Mouse (Mus musculus): ENCODE measurements around the gene Gpx2. TPM values are rescaled to one million over a fixed set of nuclear protein-coding genes. Genes with fewer than 3 reads are reported as not detected.

Gene Gpx2
- polyA plus RNA-seq, 1 experiment: not detected

GRCm38 (mm10) chr12:76771540-76771939 lies 23.8 kb downstream of the Gpx2 start:
- Histone ChIP-seq H3K27me3 (ENCODE audit: control insufficient read depth, insufficient read depth, insufficient read length) (no peaks in the 10 kb centered on the region), H3ac (ENCODE audit: control insufficient read depth, insufficient read length) (no peak overlapping the region), H3K4me3 (no peak overlapping the region), H3K4me2 (ENCODE audit: low read depth) (no peak overlapping the region), H3K79me2 (ENCODE audit: control insufficient read depth, insufficient read depth) (no peaks in the 10 kb centered on the region), H3K36me3 (ENCODE audit: control insufficient read depth, insufficient read depth) (no peaks in the 10 kb centered on the region)
- TF ChIP-seq SRF (IDR thresholded peaks at IDR 0.05; ENCODE audit: control insufficient read depth, insufficient read length, low read depth): no peak
- no peak for TF ChIP-seq USF1 (IDR thresholded peaks at IDR 0.05; ENCODE audit: low read depth)
- TF ChIP-seq MYOD1 (IDR thresholded peaks at IDR 0.05; ENCODE audit: control insufficient read depth in 1 of 3, insufficient read length in 2 of 3, low read depth in 2 of 3): no peak
- TF ChIP-seq MYOG (IDR thresholded peaks at IDR 0.05; ENCODE audit: control insufficient read depth in 1 of 3, insufficient read depth in 1 of 3, insufficient read length in 2 of 3, low read depth in 2 of 3): no peak
- no peak for TF ChIP-seq E2F4 (IDR thresholded peaks at IDR 0.05; ENCODE audit: insufficient read depth)
- no peak for TF ChIP-seq TCF12 (IDR thresholded peaks at IDR 0.05; ENCODE audit: insufficient read depth, poor library complexity, severe bottlenecking)
- no peak for TF ChIP-seq MAX (IDR thresholded peaks at IDR 0.05; ENCODE audit: low read depth)
- TF ChIP-seq POLR2A (IDR thresholded peaks at IDR 0.05; ENCODE audit: insufficient read length, low read depth): no peak
- TF ChIP-seq CEBPB (IDR thresholded peaks at IDR 0.05; ENCODE audit: insufficient read depth, poor library complexity, severe bottlenecking): no peak

- Histone ChIP-seq H3K27me3 (ENCODE audit: control insufficient read depth, insufficient read depth, insufficient read length) (no peaks in the 10 kb centered on the region), H3K79me2 (ENCODE audit: control insufficient read depth, insufficient read depth) (peaks cover 3% of the 10 kb centered on the region), H3ac (ENCODE audit: control insufficient read depth, insufficient read length) (no peak overlapping the region), H3K4me3 (no peak overlapping the region), H3K4me2 (ENCODE audit: low read depth) (no peak overlapping the region), H3K36me3 (ENCODE audit: control insufficient read depth, insufficient read depth) (no peaks in the 10 kb centered on the region)
- TF ChIP-seq E2F4 (IDR thresholded peaks at IDR 0.05; ENCODE audit: insufficient read depth) (no peak), MAX (IDR thresholded peaks at IDR 0.05; ENCODE audit: low read depth) (no peak), MYOD1 (IDR thresholded peaks at IDR 0.05; ENCODE audit: control insufficient read depth in 1 of 3, insufficient read length in 2 of 3, low read depth in 2 of 3) (no peak), SRF (IDR thresholded peaks at IDR 0.05; ENCODE audit: control insufficient read depth, insufficient read length, low read depth) (no peak), USF1 (IDR thresholded peaks at IDR 0.05; ENCODE audit: low read depth) (no peak), POLR2AphosphoS2 (IDR thresholded peaks at IDR 0.05; ENCODE audit: insufficient read length, low read depth) (no peak), POLR2A (IDR thresholded peaks at IDR 0.05; ENCODE audit: insufficient read length, low read depth) (no peak), MYOG (IDR thresholded peaks at IDR 0.05; ENCODE audit: control insufficient read depth in 1 of 3, insufficient read depth in 1 of 3, insufficient read length in 2 of 3, low read depth in 2 of 3) (no peak)
Measured at GRCm38 (mm10) chr12:76770841-76771500, 24.4 kb downstream of the Gpx2 start.

GRCm38 (mm10) chr12:76765901-76766630 lies 29.3 kb downstream of the Gpx2 start:
- Histone ChIP-seq H3K36me3 (ENCODE audit: control insufficient read depth, insufficient read depth) (no peaks in the 10 kb centered on the region), H3K27me3 (ENCODE audit: control insufficient read depth, insufficient read depth, insufficient read length) (no peaks in the 10 kb centered on the region), H3ac (ENCODE audit: control insufficient read depth, insufficient read length) (peak overlapping the region; percentile 20), H3K79me2 (ENCODE audit: control insufficient read depth, insufficient read depth) (peaks cover 4% of the 10 kb centered on the region), H3K4me2 (ENCODE audit: low read depth) (peak overlapping the region; percentile 71), H3K4me3 (peak overlapping the region; percentile 49)
- TF ChIP-seq MAX (IDR thresholded peaks at IDR 0.05; ENCODE audit: low read depth) (no peak), E2F4 (IDR thresholded peaks at IDR 0.05; ENCODE audit: insufficient read depth) (no peak), TCF3 (IDR thresholded peaks at IDR 0.05; ENCODE audit: insufficient read length, low read depth) (no peak), MYOG (IDR thresholded peaks at IDR 0.05; ENCODE audit: control insufficient read depth in 1 of 3, insufficient read depth in 1 of 3, insufficient read length in 2 of 3, low read depth in 2 of 3) (no peak), SRF (IDR thresholded peaks at IDR 0.05; ENCODE audit: control insufficient read depth, insufficient read length, low read depth) (no peak), USF1 (IDR thresholded peaks at IDR 0.05; ENCODE audit: low read depth) (no peak), MYOD1 (IDR thresholded peaks at IDR 0.05; ENCODE audit: control insufficient read depth in 1 of 3, insufficient read length in 2 of 3, low read depth in 2 of 3) (no peak), TCF12 (IDR thresholded peaks at IDR 0.05; ENCODE audit: insufficient read depth, poor library complexity, severe bottlenecking) (no peak), CEBPB (IDR thresholded peaks at IDR 0.05; ENCODE audit: insufficient read depth, poor library complexity, severe bottlenecking) (no peak), POLR2AphosphoS2 (IDR thresholded peaks at IDR 0.05; ENCODE audit: insufficient read length, low read depth) (no peak), POLR2A (IDR thresholded peaks at IDR 0.05; ENCODE audit: insufficient read length, low read depth) (no peak), REST (IDR thresholded peaks at IDR 0.05; ENCODE audit: insufficient read depth, insufficient read length) (no peak)

GRCm38 (mm10) chr12:76765354-76765851 lies 30.0 kb downstream of the Gpx2 start, which contains the start of the genes Churc1 and Fntb:
Gene Churc1 (plus strand): TSS chr12:76765538.
Gene Fntb (plus strand): TSS chr12:76765589.
- H3K27me3 ChIP-seq (ENCODE audit: control insufficient read depth, insufficient read depth, insufficient read length): no peaks in the 10 kb centered on the region
- peak within 1 kb of the TSS; percentile 49 for H3K4me3 ChIP-seq
- H3K4me2 ChIP-seq (ENCODE audit: low read depth): peak within 1 kb of the TSS; percentile 71
- H3K36me3 ChIP-seq (ENCODE audit: control insufficient read depth, insufficient read depth): no peaks in the 10 kb centered on the region
- TF ChIP-seq POLR2AphosphoS2 (IDR thresholded peaks at IDR 0.05; ENCODE audit: insufficient read length, low read depth): no peak
- TF ChIP-seq USF1 (IDR thresholded peaks at IDR 0.05; ENCODE audit: low read depth): no peak
- TF ChIP-seq POLR2A (IDR thresholded peaks at IDR 0.05; ENCODE audit: insufficient read length, low read depth): peak; percentile 59
- H3ac ChIP-seq (ENCODE audit: control insufficient read depth, insufficient read length): peak within 1 kb of the TSS; percentile 20
- H3K79me2 ChIP-seq (ENCODE audit: control insufficient read depth, insufficient read depth): peaks cover 4% of the 10 kb centered on the region
